Mouse (Mus musculus) cerebellum, postnatal 25 days (tissue): ENCODE measurements at regions not wholly inside any gene's neighbourhood (a gene's known extent, or its start where the extent isn't known, plus 50 kb on each side); places are given as distances from the start of the nearest gene placed in this dataset.

Source experiments
- DNase-seq, 2 experiments: peaks; one replicate each; pipeline ENCODE4 v3.0.0; 2021; ENCODE audit warnings: mixed read lengths in 2 of 2

DNA sequence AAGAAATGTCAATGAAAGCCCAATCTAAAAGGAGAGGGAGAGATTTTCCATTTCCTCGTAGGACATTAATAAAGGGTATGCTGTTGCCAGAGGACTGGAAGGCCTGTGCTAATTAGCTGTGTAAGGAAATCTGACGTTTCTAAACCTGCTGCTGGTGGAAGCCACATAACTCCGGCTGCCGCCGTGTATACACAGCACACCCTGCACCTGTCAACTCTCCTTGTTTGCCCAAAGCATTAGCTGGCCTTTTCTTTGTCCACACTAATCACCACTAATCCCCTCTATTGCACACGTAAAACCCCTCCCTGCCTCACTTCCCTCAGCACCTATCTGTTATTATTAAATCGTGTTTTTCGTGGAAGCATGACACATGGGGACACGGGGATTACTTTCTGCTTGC is 108.7 kb downstream of the Gm10260 start:
- DNase-seq = no peak

DNA sequence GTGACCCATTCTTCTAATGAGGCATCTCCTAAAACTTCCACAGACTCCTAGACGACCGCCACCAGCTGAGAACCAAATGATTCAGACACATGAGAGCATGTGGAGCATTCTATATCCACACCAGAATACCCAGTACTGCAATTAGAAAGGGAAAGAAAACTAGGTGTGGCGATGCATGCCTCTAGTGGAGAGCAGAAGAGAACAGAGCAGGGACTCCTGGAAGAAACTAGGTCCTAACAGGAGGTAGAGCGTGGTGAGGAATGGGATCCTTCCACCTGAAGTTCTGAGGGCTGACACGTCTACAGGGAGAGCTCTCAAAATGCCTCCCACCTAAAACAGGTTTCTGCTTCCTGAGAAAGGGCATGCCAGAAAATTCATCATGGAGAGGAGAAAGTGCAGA is 109.3 kb downstream of the Gm10260 start:
- no peak for DNase-seq

DNA sequence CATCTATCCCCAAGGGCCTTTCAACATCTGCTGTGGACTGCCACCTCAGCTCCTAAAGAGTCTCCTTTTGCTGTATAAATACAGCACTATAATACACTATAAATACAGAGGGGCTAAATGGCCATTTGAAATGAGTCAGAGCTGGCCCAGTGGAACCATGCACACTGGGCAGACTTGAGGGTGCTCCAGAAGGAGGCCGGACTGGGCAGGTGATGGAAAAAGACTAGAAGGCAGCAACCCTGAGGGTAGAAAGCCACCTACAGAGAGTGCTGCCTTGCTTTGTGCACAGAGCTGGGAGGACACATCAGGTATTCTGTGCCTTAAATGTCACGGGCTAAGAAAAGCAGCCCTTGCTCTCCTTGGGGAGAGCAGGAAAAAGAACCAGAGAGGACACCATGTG is 110.2 kb downstream of the Gm10260 start:
- no peak for DNase-seq

GRCm38 (mm10) chr13:97647486-97647885 is 112.9 kb downstream of the Gm10260 start:
- no peak for DNase-seq

GRCm38 (mm10) chr13:97646021-97646385 is 114.4 kb downstream of the Gm10260 start:
- DNase-seq = no peak

DNA sequence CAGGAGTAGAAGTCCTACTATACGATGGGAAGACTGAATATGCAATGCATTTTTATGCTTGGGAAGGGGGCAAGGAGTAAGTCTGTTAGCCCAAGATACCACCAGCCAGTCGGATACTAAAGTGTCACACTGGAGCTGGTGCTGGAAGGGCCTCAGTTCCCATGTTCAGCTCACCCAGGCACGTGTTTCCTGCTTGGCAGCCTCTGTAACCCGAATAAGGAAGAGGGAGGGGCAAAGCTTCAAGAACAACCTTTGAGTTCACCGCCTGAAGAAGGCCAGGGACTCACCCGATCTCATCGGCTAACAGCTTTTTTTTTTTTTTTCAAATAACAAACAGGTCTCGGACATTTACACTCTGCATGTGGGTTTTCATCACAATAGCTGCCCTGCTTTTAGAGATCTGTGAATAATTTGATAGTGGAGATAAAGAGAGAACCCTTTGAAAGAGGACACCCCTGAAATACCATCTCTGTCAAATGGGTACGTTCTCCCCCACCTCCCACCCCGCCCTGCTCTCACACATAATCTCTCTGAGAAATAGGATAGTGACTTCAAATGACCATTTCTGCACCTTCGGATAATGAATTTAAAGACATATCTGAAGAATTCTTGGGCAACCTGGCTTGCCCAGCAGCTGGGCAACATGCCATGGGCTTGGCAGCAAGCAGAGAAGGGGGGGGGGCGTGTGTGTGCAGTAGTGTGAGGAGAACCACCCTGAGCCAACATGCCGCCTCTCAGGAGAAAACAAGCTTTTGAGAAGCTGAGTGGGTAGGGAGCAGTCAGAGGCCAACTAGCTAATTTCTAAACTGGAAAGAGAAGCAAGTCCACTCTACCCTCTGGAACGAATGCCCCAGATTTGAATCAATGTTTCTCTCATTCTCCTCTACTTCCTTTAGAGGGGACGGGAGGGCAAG is 115.1 kb downstream of the Gm10260 start:
- peak in 1 of 2 experiments; percentile 19 for DNase-seq

DNA sequence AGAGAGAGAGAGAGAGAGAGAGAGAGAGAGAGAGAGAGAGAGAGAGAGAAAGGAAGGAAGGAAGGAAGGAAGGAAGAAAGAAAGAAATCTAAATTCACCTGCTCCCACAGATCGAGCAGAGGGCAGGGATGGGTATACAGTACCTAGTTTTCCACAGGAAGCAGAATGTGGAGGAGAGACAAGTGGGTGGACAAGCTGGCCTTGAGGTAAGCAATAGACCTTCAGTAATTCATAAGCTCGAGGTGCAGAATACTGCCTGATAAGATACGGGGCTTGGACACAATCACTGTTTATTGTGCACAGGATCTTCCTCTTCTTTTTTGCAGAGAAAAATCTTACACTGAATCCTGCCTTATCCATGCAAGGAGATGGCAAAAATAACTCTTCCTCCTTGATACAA is 120.2 kb downstream of the Gm10260 start:
- no peak for DNase-seq

DNA sequence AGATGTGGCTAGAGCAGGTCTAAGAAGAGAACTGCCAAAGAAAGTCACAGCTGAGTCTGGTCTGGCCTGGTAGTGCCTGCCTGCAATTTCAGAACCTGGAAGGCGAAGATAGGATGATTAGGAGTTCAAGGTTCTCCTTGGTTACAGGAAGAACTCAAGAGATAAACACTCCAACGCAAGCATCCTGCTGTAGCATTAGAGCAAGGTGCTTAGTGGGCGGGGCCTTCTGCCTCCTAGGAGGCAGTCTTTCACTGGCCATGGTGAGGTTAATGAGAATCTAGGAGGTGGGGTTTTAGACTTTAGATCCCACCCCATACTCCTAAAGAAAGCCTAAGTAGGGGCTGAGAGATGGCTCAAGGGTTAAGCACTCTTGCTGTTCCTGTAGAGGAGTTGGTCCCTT is 120.8 kb downstream of the Gm10260 start:
- DNase-seq = no peak

- peak; percentile 10 to 15 for DNase-seq
Measured at GRCm38 (mm10) chr13:97638457-97639088, 121.9 kb downstream of the Gm10260 start.

DNA sequence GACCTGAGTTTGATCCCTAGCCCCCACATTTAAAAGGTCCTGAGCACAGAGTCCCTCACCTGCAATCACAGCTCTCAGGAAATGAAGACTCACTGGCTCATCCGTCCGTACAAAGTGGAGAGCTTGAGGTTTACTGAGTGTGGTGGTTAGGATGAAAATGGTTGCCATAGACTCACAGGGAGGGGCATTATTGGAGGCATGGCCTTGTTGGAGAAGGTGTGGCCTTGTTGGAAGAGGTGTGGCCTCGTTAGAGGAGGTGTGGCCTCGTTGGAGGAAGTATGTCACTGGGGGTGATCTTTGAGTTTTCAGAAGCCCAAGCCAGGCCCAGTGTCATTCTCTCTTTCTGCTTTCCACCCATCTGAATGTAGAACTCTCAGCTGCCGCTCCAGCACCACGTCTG is 122.9 kb downstream of the Gm10260 start:
- DNase-seq = no peak

GRCm38 (mm10) chr13:97634041-97634788 is 126.2 kb downstream of the Gm10260 start:
- DNase-seq = no peak

DNA sequence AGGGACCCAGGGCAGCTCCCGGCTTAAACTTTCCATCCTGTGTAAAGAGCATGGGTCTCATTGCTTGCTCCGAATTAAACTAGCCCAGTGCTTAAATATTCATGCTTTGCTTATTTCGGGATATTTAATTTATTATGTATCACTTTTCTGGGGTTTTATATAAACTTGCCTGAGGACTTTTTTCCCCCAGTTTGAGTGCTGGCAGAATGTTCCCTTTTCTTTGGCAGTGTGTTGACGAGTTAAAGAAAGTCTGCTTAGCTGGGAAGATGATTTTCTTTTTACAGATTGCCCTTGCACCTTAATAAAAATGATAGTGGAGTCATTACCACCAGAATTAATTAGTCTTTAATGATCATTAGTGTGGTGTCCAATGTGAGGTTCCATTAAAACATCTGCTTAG is 126.9 kb downstream of the Gm10260 start:
- DNase-seq = no peak

GRCm38 (mm10) chr13:97631872-97632402 is 128.5 kb downstream of the Gm10260 start:
- no peak for DNase-seq

- DNase-seq = no peak
Measured at GRCm38 (mm10) chr13:97630921-97631320, 129.5 kb downstream of the Gm10260 start.

- no peak for DNase-seq
Measured at GRCm38 (mm10) chr13:97628608-97629007, 131.8 kb downstream of the Gm10260 start.

DNA sequence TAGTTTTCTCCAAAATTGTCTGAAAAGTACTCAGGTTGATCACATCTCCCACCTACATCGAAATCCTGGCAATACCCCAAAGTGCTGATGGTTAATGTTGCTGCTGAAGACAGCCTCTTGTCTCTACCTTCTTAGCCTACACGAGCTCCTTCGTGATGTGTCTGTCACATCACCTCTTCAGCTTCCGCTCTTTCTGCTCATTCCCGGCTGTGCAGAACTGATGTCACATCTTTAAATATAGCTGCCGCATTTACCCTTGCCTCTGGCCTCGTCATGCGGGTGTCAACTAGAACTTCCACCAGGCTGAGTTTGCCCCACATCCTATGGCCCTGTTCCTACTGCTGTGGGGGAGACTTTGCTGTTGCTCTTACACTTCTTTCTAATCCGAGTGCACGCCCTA is 133.2 kb downstream of the Gm10260 start:
- no peak for DNase-seq

- no peak for DNase-seq
Measured at GRCm38 (mm10) chr13:97626786-97627185, 133.6 kb downstream of the Gm10260 start.

- no peak for DNase-seq
Measured at GRCm38 (mm10) chr13:97626116-97626515, 134.3 kb downstream of the Gm10260 start.

DNA sequence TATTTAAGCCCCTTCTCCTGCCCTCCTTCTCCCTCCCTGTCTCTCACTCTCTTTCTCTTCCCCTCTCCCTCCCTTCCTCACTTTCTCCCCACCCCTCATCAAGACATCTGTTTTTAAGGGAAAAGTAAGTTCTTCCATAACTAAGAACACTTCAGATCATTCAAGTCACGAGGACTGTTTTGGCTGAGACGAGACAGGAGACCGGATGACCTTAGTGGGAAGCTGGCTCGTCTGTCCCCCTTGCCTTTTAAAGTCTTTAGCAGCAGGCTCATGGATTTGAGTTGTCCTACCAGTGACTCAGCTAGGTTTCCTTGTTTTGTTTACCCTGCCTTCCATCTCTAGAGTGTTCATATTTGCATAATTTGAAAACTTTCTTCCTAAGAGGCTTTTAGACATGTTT is 135.0 kb downstream of the Gm10260 start:
- no peak for DNase-seq

DNA sequence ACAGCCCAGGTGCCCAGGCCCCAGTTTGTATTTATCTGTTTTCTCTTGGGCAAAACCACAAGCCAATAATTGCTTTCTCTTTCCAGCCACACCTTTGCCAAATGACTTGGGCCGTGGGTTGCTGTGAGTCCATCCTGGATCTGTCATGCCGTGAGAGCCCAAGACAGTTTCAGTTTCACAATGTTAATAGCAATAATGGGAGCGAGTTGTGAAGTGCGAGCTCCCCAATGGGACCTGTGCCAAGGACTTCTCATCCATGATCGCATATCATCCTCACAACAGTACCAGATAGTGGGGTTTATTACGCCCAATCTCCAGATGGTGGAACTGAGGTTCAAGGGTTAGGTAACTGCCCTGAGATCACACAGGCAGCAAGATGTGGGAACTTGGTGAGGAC is 142.2 kb downstream of the Gm10260 start:
- no peak for DNase-seq

DNA sequence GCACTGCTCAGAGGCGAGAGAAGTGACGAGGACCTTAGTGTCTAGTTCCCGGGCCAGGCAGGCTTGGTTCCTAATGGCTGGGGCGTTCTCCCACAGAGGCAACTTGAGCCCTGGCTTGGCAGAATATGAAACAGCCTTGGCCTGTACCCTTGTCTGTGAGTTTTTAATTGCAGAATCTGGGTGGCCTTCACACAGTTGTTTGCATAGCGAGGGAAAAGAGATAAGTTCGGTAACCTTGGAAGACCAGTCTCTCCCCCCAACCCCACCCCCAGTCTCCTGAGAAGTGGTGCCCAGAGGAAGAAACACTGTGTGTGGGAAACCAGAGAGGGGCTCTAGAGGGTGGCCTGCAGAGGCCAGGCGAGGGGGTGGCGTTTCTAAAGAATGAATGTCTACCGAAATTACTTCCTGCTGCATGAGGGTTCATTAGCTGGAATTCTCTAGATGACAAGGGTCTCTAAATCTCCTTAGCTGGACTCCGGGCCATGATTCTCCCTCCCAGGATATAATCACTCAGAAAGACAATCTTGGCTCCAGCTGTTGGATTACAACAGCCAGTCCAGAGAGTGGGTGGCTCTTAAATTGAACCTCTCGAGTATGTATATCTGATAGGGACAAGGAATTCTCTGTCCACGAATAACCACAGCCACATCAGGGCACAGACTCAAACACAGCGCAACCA is 142.8 kb downstream of the Gm10260 start:
- DNase-seq = no peak

DNA sequence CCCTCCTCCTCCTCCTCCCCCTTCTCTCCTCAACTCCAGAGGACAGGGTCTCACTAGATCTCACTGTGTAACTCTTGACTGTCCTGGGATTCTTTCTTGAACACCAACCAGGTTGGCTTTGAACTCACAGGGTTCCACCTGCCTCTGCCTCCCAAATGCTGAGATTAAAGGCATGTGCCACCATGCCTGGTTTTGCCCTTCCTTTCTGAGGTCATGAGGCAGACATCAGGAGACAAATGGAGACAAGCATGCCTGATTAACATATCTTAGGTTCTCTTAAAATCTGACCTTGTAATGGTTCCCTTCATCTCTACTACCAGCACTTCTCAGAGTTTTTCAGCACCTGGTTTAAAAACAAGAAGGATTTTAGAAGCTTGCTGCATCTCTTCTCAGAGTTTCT is 143.5 kb downstream of the Gm10260 start:
- no peak for DNase-seq

- DNase-seq = peak; percentile 28 to 52
Measured at GRCm38 (mm10) chr13:97607221-97607723, 153.2 kb downstream of the Gm10260 start.
